Mouse (Mus musculus) hindbrain, embryonic 11.5 days (tissue): Measurements from ENCODE around the gene Ifitm5. TPM values are rescaled to one million over a fixed set of nuclear protein-coding genes. Genes with fewer than 3 reads are reported as not detected.

Experiments used
- ATAC-seq: fragments of 200-750 bp; cut with Nextera tagmentation; 2 replicates; pipeline ENCODE4 v1.8.0; 2017; ENCODE audit warnings: mild to moderate bottlenecking, moderate TSS enrichment, moderate library complexity; ENCODE audit not compliant: low FRiP score
- DNase-seq: peaks from one replicate; pipeline ENCODE4 v3.0.0-alpha.2; 2015; ENCODE audit warnings: low spot score
- H3K27ac ChIP-seq: fragments of 300-500 bp; sonication (generic); 2 replicates; pipeline ENCODE4 v1.5.1; 2014; ENCODE audit warnings: mild to moderate bottlenecking, low read depth, low read length
- H3K27me3 ChIP-seq: fragments of 300-500 bp; sonication (generic); 2 replicates; pipeline ENCODE4 v1.6.1; 2014; ENCODE audit warnings: mild to moderate bottlenecking, low read length, moderate library complexity, mixed read lengths; ENCODE audit not compliant: control insufficient read depth, insufficient read depth
- H3K36me3 ChIP-seq: fragments of 300-500 bp; sonication (generic); 2 replicates; pipeline ENCODE4 v1.6.1; 2014; ENCODE audit warnings: mild to moderate bottlenecking, low read length, moderate library complexity, mixed read lengths; ENCODE audit not compliant: control insufficient read depth, insufficient read depth
- H3K4me1 ChIP-seq: fragments of 300-500 bp; sonication (generic); replicated peaks from 2 replicates; pipeline ENCODE4 v1.6.1; 2014; ENCODE audit warnings: low read length, mixed read lengths; ENCODE audit not compliant: control insufficient read depth, insufficient read depth
- H3K4me2 ChIP-seq: fragments of 300-500 bp; sonication (generic); replicated peaks from 2 replicates; pipeline ENCODE4 v1.6.1; 2014; ENCODE audit warnings: mild to moderate bottlenecking, low read depth, low read length
- H3K4me3 ChIP-seq: fragments of 300-500 bp; sonication (generic); 2 replicates; pipeline ENCODE4 v1.5.1; 2014; ENCODE audit warnings: low read depth, low read length
- H3K9ac ChIP-seq: fragments of 300-500 bp; sonication (generic); 2 replicates; pipeline ENCODE4 v1.6.1; 2014; ENCODE audit warnings: low read depth, low read length
- H3K9me3 ChIP-seq: fragments of 300-500 bp; sonication (generic); 2 replicates; pipeline ENCODE4 v1.6.1; 2016; ENCODE audit warnings: low read length; ENCODE audit not compliant: control insufficient read depth
- WGBS: fragments of 180-500 bp; shearing (Covaris S2); extraction: QIAGEN DNeasy Blood & Tissue Kit; methylation state at CpG from one replicate; pipeline ENCODE4 v1.1.7; 2014; 5-methylcytosine and 5-hydroxymethylcytosine counted together
- polyA plus RNA-seq: library from polyadenylated mRNA; unstranded; fragments of >200 nt; fragmentation: Nextera tagmentation; extraction: Ambion mirVana; gene quantifications from 2 replicates; pipeline ENCODE4 v1.2.1, GENCODE M21; 2014

Gene Ifitm5
- polyA plus RNA-seq, 1 experiment from 2014 or later: 0.54 TPM

DNA sequence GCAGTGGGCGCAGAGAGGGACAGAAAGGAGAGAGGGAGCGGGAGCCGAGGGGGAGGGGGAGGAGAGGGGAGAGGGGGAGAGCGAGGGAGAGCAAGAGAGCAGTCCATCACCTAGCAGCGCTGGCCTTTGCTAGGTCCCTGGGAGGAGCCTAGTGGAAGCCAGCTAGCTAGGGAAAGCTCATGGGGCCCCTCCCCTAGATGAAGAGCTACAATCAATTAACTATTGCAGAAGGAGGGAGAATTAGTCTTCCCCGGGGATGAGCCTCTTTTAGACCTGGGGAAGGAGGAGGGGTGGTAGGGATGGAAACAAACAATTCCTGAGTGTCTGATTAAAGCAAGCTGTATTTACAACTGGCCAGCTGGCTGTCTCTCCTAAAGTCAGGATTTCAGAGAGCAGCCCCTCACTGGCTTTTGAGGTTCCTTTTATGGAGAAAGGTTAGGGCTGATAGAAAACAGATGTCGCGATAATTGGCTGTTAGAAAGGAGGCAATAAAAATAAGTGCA, 10.4 kb downstream of the Ifitm5 start:
- no peak overlapping the region for H3K27ac ChIP-seq
- H3K9ac ChIP-seq: no peak overlapping the region
- 11% methylated on average over 8 of the region's 8 CpGs for WGBS
- H3K4me3 ChIP-seq: no peak overlapping the region
- peak; percentile 46 for DNase-seq
- H3K9me3 ChIP-seq: no peaks in the 10 kb centered on the region
- no peaks in the 10 kb centered on the region for H3K4me1 ChIP-seq
- no peaks in the 10 kb centered on the region for H3K36me3 ChIP-seq
- no peak for ATAC-seq
- H3K27me3 ChIP-seq: no peaks in the 10 kb centered on the region; the same call in 1 of the 2 replicates
- no peak overlapping the region for H3K4me2 ChIP-seq

DNA sequence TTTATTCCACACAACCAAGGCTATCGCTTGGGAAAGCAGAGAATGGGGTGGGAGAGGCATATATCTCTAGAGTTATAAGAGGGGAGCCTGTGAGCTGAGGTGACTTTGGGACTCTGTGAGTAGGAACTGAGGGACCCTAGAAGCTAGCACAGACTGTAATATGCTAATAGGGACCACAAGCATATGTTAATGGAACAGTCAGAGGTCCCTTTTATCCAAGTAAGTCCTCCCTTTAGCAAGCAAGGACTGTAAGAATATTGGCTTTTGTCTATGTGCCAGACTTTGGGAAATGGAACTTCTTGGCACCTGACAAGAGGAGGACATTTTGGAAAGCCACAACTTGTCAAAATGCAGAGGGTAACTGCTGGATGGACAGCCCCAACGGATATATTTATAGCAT, 11.2 kb downstream of the Ifitm5 start:
- DNase-seq (no peak), ATAC-seq (no peak)
- Histone ChIP-seq H3K27ac (no peak overlapping the region), H3K9ac (no peak overlapping the region), H3K36me3 (no peaks in the 10 kb centered on the region), H3K4me1 (no peaks in the 10 kb centered on the region), H3K4me2 (no peak overlapping the region), H3K4me3 (no peak overlapping the region), H3K9me3 (no peaks in the 10 kb centered on the region), H3K27me3 (no peaks in the 10 kb centered on the region; the same call in 1 of the 2 replicates)
- WGBS: 18% methylated on average over 2 of the region's 2 CpGs

DNA sequence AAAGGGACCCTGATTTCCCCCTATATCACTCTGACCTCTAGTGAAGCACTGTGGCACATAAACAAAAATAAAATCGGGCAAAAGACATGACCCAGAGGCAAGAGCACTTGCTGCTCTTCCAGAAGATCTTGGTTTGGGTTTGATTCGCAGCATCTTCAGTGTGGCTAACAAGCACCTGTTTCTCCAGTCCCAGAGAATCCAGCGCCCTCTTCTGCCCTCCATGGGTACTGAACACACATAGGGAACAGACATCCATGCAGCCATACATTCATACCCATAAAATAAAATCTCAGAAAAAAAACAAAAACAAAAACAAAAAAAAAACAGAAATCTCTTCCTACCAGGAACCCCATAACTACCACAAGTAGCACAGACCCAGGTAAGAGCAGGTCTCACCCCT, 11.7 kb downstream of the Ifitm5 start:
- DNase-seq: no peak
- H3K27me3 ChIP-seq: no peaks in the 10 kb centered on the region; the same call in 1 of the 2 replicates
- 37% methylated on average over 3 of the region's 3 CpGs for WGBS
- ATAC-seq: no peak
- H3K9ac ChIP-seq: no peak overlapping the region
- H3K36me3 ChIP-seq: no peaks in the 10 kb centered on the region
- no peak overlapping the region for H3K4me3 ChIP-seq
- no peaks in the 10 kb centered on the region for H3K9me3 ChIP-seq
- H3K27ac ChIP-seq: no peak overlapping the region
- H3K4me2 ChIP-seq: no peak overlapping the region
- H3K4me1 ChIP-seq: no peaks in the 10 kb centered on the region

GRCm38 (mm10) chr7:140927181-140927580, 22.9 kb downstream of the Ifitm5 start:
- no peak overlapping the region for H3K4me2 ChIP-seq
- ATAC-seq (no peak), DNase-seq (no peak)
- H3K4me1 ChIP-seq: peaks cover 3% of the 10 kb centered on the region; the same call in 1 of the 2 replicates
- H3K27me3 ChIP-seq: peaks cover 25% of the 10 kb centered on the region
- no peak overlapping the region for H3K9ac ChIP-seq
- no peaks in the 10 kb centered on the region for H3K9me3 ChIP-seq
- H3K27ac ChIP-seq: no peak overlapping the region
- no peaks in the 10 kb centered on the region for H3K36me3 ChIP-seq
- 87% methylated on average over 6 of the region's 6 CpGs for WGBS
- H3K4me3 ChIP-seq: no peak overlapping the region

DNA sequence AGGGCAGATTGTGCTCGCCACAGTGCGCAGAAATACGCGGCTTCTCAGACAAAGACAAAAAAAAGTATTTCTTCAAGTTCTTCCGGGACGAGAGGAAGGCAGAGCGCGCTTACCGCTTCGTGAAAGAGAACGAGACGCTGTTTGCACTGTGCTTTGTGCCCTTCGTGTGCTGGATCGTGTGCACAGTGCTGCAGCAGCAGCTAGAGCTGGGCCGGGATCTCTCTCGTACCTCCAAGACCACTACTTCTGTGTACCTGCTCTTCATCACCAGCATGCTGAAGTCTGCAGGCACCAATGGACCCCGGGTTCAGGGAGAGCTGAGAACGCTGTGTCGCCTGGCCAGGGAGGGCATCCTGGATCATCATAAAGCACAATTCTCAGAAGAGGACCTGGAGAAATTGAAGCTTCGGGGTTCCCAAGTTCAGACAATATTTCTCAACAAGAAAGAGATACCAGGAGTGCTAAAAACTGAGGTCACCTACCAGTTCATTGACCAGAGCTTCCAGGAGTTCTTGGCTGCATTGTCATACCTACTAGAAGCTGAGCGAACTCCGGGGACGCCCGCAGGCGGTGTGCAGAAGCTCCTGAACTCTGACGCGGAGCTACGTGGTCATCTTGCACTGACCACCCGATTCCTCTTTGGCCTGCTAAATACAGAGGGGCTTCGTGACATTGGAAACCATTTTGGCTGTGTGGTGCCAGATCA, 26.9 kb downstream of the Ifitm5 start:
- Histone ChIP-seq H3K9ac (no peak overlapping the region; the same call in 1 of the 2 replicates), H3K4me1 (peaks cover 3% of the 10 kb centered on the region; the same call in 1 of the 2 replicates), H3K36me3 (no peaks in the 10 kb centered on the region), H3K4me2 (peak overlapping the region; percentile 64), H3K27me3 (peaks cover 48% of the 10 kb centered on the region), H3K9me3 (no peaks in the 10 kb centered on the region), H3K4me3 (peak overlapping the region; percentile 40), H3K27ac (no peak overlapping the region)
- no peak for ATAC-seq
- 25% methylated on average over 30 of the region's 30 CpGs for WGBS
- peak; percentile 11 for DNase-seq

DNA sequence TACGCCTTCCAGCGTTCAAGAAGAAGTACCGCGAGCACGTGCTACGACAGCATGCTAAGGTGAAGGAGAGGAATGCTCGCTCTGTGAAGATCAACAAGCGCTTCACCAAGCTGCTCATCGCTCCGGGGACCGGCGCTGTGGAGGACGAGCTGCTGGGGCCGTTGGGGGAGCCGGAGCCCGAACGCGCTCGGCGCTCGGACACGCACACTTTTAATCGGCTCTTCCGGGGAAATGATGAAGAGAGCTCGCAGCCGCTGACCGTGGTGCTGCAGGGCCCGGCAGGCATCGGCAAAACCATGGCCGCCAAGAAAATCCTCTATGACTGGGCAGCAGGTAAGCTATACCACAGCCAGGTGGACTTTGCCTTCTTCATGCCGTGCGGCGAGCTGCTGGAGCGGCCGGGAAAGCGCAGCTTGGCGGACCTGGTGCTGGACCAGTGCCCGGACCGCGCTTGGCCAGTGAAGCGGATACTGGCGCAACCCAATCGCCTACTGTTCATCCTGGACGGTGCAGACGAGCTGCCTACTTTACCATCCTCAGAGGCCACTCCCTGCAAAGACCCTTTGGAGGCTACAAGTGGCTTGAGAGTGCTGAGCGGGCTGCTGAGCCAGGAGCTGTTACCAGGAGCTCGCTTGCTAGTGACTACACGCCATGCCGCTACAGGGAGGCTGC, 27.6 kb downstream of the Ifitm5 start:
- no peaks in the 10 kb centered on the region for H3K36me3 ChIP-seq
- peak overlapping the region; percentile 15 for H3K9ac ChIP-seq
- peaks cover 3% of the 10 kb centered on the region; the same call in 1 of the 2 replicates for H3K4me1 ChIP-seq
- peak overlapping the region; percentile 40 for H3K4me3 ChIP-seq
- H3K27ac ChIP-seq: no peak overlapping the region
- ATAC-seq (no peak), DNase-seq (peak; percentile 52)
- peak overlapping the region; percentile 64 for H3K4me2 ChIP-seq
- no peaks in the 10 kb centered on the region for H3K9me3 ChIP-seq
- 1% methylated on average over 49 of the region's 49 CpGs for WGBS
- peaks cover 48% of the 10 kb centered on the region for H3K27me3 ChIP-seq

DNA sequence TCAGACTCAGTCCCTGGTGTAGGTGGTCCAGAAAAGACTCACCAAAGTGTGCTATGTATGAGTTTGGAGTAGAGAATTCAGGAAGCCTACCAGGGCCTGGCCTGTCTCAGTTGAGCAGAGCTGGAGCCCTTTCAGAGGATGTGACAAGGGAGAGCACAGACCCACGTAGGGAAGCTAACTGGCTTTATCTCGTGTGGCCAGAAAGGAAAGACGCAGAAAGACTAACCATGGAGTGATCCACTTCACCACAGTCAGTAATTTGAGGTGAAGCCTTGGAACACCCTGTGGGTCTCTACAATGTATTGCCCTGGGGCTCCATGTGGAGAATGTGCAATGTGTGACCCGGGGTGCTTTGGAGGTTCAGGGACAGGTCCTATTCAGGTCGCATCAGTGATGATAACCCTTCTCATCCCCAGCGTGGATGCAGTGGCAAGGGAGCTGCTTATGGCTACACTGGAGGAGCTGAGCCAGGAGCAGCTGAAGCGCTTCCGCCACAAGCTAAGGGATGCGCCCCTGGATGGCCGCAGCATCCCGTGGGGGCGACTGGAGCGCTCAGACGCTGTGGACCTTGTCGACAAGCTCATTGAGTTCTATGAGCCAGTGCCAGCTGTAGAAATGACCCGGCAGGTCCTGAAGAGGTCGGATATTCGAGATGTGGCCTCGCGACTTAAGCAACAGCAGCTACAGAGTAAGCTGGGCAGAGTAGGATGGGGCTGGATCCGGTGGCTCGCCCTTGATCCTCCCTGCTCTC, 28.7 kb downstream of the Ifitm5 start:
- Histone ChIP-seq H3K4me2 (no peak overlapping the region), H3K4me1 (peaks cover 3% of the 10 kb centered on the region; the same call in 1 of the 2 replicates), H3K27ac (no peak overlapping the region), H3K9me3 (no peaks in the 10 kb centered on the region), H3K36me3 (no peaks in the 10 kb centered on the region), H3K4me3 (no peak overlapping the region), H3K9ac (no peak overlapping the region), H3K27me3 (peaks cover 48% of the 10 kb centered on the region)
- 30% methylated on average over 22 of the region's 22 CpGs for WGBS
- no peak for ATAC-seq
- peak; percentile 12 for DNase-seq

DNA sequence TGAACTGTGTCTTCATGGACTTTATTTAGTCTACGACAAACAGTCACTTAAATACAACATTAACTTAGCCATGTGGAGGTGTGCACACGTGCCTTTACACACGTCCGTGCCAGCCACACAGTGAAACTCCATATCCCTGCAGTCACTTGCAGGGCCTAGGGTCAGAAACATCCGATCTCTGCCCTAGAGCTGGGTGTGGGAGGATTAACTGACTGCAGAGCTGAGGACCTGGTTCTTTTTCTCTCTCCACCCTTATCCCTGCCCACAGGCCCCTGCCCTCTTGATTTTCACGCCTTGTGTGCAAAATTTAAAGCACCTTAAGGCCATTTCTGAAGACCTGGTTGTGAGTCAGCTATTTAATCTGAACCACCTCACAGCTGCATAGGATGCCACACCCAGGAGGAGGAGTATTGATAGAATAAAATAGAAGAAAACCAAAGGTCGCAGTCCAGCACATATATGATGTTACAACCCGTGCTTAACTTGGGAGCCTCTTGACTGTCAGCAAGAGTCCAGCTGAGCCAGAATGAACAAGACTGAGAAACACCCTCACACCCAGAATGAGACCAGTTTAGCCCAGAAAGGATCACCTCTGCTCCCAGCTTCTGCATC, 29.6 kb downstream of the Ifitm5 start, which contains the start of gene Nlrp6:
Gene Nlrp6, plus strand, starts transcription at position 485 of the 612 bp plus-strand sequence.
- Histone ChIP-seq H3K36me3 (no peaks in the 10 kb centered on the region), H3K9me3 (no peaks in the 10 kb centered on the region), H3K4me3 (no peak within 1 kb of the TSS), H3K27ac (no peak within 1 kb of the TSS), H3K9ac (no peak within 1 kb of the TSS), H3K4me1 (peaks cover 3% of the 10 kb centered on the region; the same call in 1 of the 2 replicates), H3K4me2 (no peak within 1 kb of the TSS), H3K27me3 (peaks cover 48% of the 10 kb centered on the region)
- WGBS: 81% methylated on average over 8 of the region's 8 CpGs
- ATAC-seq (no peak), DNase-seq (no peak)
